Mouse (Mus musculus): Measurements from ENCODE around the gene Glt1d1. TPM values are rescaled to one million over a fixed set of nuclear protein-coding genes. Genes with fewer than 3 reads are reported as not detected.

Gene Glt1d1
- polyA plus RNA-seq, 1 experiment from 2014 or later: 1.9 TPM

- ATAC-seq: no peak
- Histone ChIP-seq H3K9me3 (peaks cover 3% of the 10 kb centered on the region; the same call in 1 of the 2 replicates), H3K4me3 (replicated peaks) (no peak overlapping the region), H3K27ac (no peak overlapping the region), H3K4me2 (replicated peaks) (no peak overlapping the region), H3K4me1 (replicated peaks) (no peaks in the 10 kb centered on the region), H3K27me3 (no peaks in the 10 kb centered on the region), H3K9ac (replicated peaks) (no peak overlapping the region), H3K36me3 (no peaks in the 10 kb centered on the region)
- 89% methylated on average over 8 of the region's 8 CpGs for WGBS
These were observed 41.9 kb downstream of the Glt1d1 start for GRCm38 (mm10) chr5:127673913-127674312.

- WGBS: 99% methylated on average over 2 of the region's 2 CpGs
- Histone ChIP-seq H3K4me1 (replicated peaks) (no peaks in the 10 kb centered on the region), H3K27me3 (no peaks in the 10 kb centered on the region), H3K36me3 (no peaks in the 10 kb centered on the region), H3K9me3 (peaks cover 3% of the 10 kb centered on the region; the same call in 1 of the 2 replicates), H3K4me2 (replicated peaks) (no peak overlapping the region), H3K9ac (replicated peaks) (no peak overlapping the region), H3K4me3 (replicated peaks) (no peak overlapping the region), H3K27ac (no peak overlapping the region)
- no peak for ATAC-seq
These were observed 45.5 kb downstream of the Glt1d1 start for GRCm38 (mm10) chr5:127677561-127677960.

- H3K4me3 ChIP-seq (replicated peaks): no peak overlapping the region
- no peak overlapping the region for H3K4me2 ChIP-seq (replicated peaks)
- no peaks in the 10 kb centered on the region for H3K36me3 ChIP-seq
- no peak for ATAC-seq
- no peaks in the 10 kb centered on the region for H3K4me1 ChIP-seq (replicated peaks)
- no peak overlapping the region for H3K27ac ChIP-seq
- H3K27me3 ChIP-seq: no peaks in the 10 kb centered on the region
- H3K9me3 ChIP-seq: peaks cover 3% of the 10 kb centered on the region; the same call in 1 of the 2 replicates
- 96% methylated on average over 5 of the region's 5 CpGs for WGBS
- no peak overlapping the region for H3K9ac ChIP-seq (replicated peaks)
These were observed 46.4 kb downstream of the Glt1d1 start for GRCm38 (mm10) chr5:127678501-127678900.

- H3K27me3 ChIP-seq: no peaks in the 10 kb centered on the region
- 83% methylated on average over 9 of the region's 9 CpGs for WGBS
- no peaks in the 10 kb centered on the region for H3K9me3 ChIP-seq
- no peaks in the 10 kb centered on the region for H3K36me3 ChIP-seq
- H3K9ac ChIP-seq (replicated peaks): no peak overlapping the region
- no peak overlapping the region for H3K27ac ChIP-seq
- no peak overlapping the region for H3K4me2 ChIP-seq (replicated peaks)
- H3K4me1 ChIP-seq (replicated peaks): no peaks in the 10 kb centered on the region; the same call in 1 of the 2 replicates
- no peak overlapping the region for H3K4me3 ChIP-seq (replicated peaks)
- no peak for ATAC-seq
These were observed 56.6 kb downstream of the Glt1d1 start for GRCm38 (mm10) chr5:127688568-127689170.

- Histone ChIP-seq H3K36me3 (no peaks in the 10 kb centered on the region), H3K4me3 (replicated peaks) (no peak overlapping the region), H3K9me3 (no peaks in the 10 kb centered on the region), H3K27ac (no peak overlapping the region), H3K4me2 (replicated peaks) (no peak overlapping the region), H3K27me3 (no peaks in the 10 kb centered on the region), H3K4me1 (replicated peaks) (no peaks in the 10 kb centered on the region; the same call in 1 of the 2 replicates), H3K9ac (replicated peaks) (no peak overlapping the region)
- 89% methylated on average over 10 of the region's 10 CpGs for WGBS
- ATAC-seq: no peak
These were observed 59.0 kb downstream of the Glt1d1 start for GRCm38 (mm10) chr5:127691085-127691484.

- ATAC-seq: no peak
- Histone ChIP-seq H3K27me3 (no peaks in the 10 kb centered on the region), H3K4me2 (replicated peaks) (no peak overlapping the region), H3K4me3 (replicated peaks) (no peak overlapping the region), H3K9ac (replicated peaks) (no peak overlapping the region), H3K4me1 (replicated peaks) (no peaks in the 10 kb centered on the region; the same call in 1 of the 2 replicates), H3K36me3 (no peaks in the 10 kb centered on the region), H3K27ac (no peak overlapping the region), H3K9me3 (no peaks in the 10 kb centered on the region)
- 71% methylated on average over 21 of the region's 21 CpGs for WGBS
These were observed 59.5 kb downstream of the Glt1d1 start for GRCm38 (mm10) chr5:127691581-127691980.

- Histone ChIP-seq H3K4me2 (replicated peaks) (no peak overlapping the region), H3K4me3 (replicated peaks) (no peak overlapping the region), H3K4me1 (replicated peaks) (no peaks in the 10 kb centered on the region), H3K9ac (replicated peaks) (no peak overlapping the region), H3K36me3 (no peaks in the 10 kb centered on the region), H3K27ac (no peak overlapping the region), H3K9me3 (no peaks in the 10 kb centered on the region), H3K27me3 (no peaks in the 10 kb centered on the region)
- no peak for ATAC-seq
- 81% methylated on average over 4 of the region's 4 CpGs for WGBS
These were observed 63.8 kb downstream of the Glt1d1 start for GRCm38 (mm10) chr5:127695898-127696297.

- Histone ChIP-seq H3K4me2 (replicated peaks) (no peak overlapping the region), H3K27ac (no peak overlapping the region), H3K9ac (replicated peaks) (no peak overlapping the region), H3K36me3 (no peaks in the 10 kb centered on the region), H3K4me1 (replicated peaks) (no peaks in the 10 kb centered on the region), H3K4me3 (replicated peaks) (no peak overlapping the region), H3K9me3 (no peaks in the 10 kb centered on the region), H3K27me3 (no peaks in the 10 kb centered on the region)
- WGBS: 92% methylated on average over 4 of the region's 4 CpGs
- ATAC-seq: no peak
These were observed 64.5 kb downstream of the Glt1d1 start for GRCm38 (mm10) chr5:127696602-127697001.

- no peak overlapping the region for H3K4me3 ChIP-seq (replicated peaks)
- H3K9ac ChIP-seq (replicated peaks): no peak overlapping the region
- no peaks in the 10 kb centered on the region for H3K36me3 ChIP-seq
- no peaks in the 10 kb centered on the region for H3K9me3 ChIP-seq
- H3K27me3 ChIP-seq: no peaks in the 10 kb centered on the region
- ATAC-seq: no peak
- no peak overlapping the region for H3K27ac ChIP-seq
- WGBS: 68% methylated on average over 2 of the region's 2 CpGs
- no peak overlapping the region for H3K4me2 ChIP-seq (replicated peaks)
- 0 out of 2 replicates have a peak, but pooled peaks cover under 1% of the 10 kb centered on the region for H3K4me1 ChIP-seq (replicated peaks)
These were observed 66.5 kb downstream of the Glt1d1 start for GRCm38 (mm10) chr5:127698525-127698924.

- no peak overlapping the region for H3K4me2 ChIP-seq (replicated peaks)
- 90% methylated on average over 5 of the region's 5 CpGs for WGBS
These were observed 67.6 kb downstream of the Glt1d1 start for GRCm38 (mm10) chr5:127699679-127700078.

GRCm38 (mm10) chr5:127700156-127700555 is 68.1 kb downstream of the Glt1d1 start:
- H3K4me1 ChIP-seq (replicated peaks): 0 out of 2 replicates have a peak, but pooled peaks cover 5% of the 10 kb centered on the region
- ATAC-seq: no peak
- no peak overlapping the region for H3K4me3 ChIP-seq (replicated peaks)
- H3K27me3 ChIP-seq: no peaks in the 10 kb centered on the region
- H3K9ac ChIP-seq (replicated peaks): no peak overlapping the region
- no peaks in the 10 kb centered on the region for H3K36me3 ChIP-seq
- H3K4me2 ChIP-seq (replicated peaks): no peak overlapping the region
- WGBS: 74% methylated on average over 6 of the region's 6 CpGs
- H3K9me3 ChIP-seq: no peaks in the 10 kb centered on the region
- H3K27ac ChIP-seq: no peak overlapping the region

More at GRCm38 (mm10) chr5:127699679-127700078, 67.6 kb downstream of the Glt1d1 start:
- ATAC-seq: no peak
- Histone ChIP-seq H3K9me3 (no peaks in the 10 kb centered on the region), H3K27ac (no peak overlapping the region), H3K9ac (replicated peaks) (no peak overlapping the region), H3K36me3 (no peaks in the 10 kb centered on the region), H3K4me3 (replicated peaks) (no peak overlapping the region), H3K4me1 (replicated peaks) (0 out of 2 replicates have a peak, but pooled peaks cover 5% of the 10 kb centered on the region), H3K27me3 (no peaks in the 10 kb centered on the region)

- 60% methylated on average over 9 of the region's 9 CpGs for WGBS
- Histone ChIP-seq H3K27me3 (no peaks in the 10 kb centered on the region), H3K36me3 (0 out of 2 replicates have a peak, but pooled peaks cover 3% of the 10 kb centered on the region), H3K4me1 (replicated peaks) (0 out of 2 replicates have a peak, but pooled peaks cover 5% of the 10 kb centered on the region), H3K9me3 (no peaks in the 10 kb centered on the region), H3K9ac (replicated peaks) (no peak overlapping the region), H3K4me2 (replicated peaks) (no peak overlapping the region), H3K27ac (no peak overlapping the region), H3K4me3 (replicated peaks) (no peak overlapping the region)
- no peak for ATAC-seq
These were observed 71.6 kb downstream of the Glt1d1 start for GRCm38 (mm10) chr5:127703609-127704180.

Measured in midbrain, embryonic 13.5 days (tissue).